Mouse (Mus musculus): ENCODE measurements at regions not wholly inside any gene's neighbourhood (a gene's known extent, or its start where the extent isn't known, plus 50 kb on each side); places are given as distances from the start of the nearest gene placed in this dataset.

GRCm38 (mm10) chr2:17840941-17841498 is 109.8 kb upstream of the Nebl start:
- ATAC-seq (ENCODE audit: borderline replicate concordance, extremely low read depth, low FRiP score, low TSS enrichment) = peak; percentile 83; the same call in 1 of the 2 replicates
- peak overlapping the region; percentile 43 for H3K27ac ChIP-seq
- peaks cover 19% of the 10 kb centered on the region for H3K4me1 ChIP-seq
- no peak overlapping the region for H3K4me3 ChIP-seq
- no peak overlapping the region for H3K9ac ChIP-seq
- no peaks in the 10 kb centered on the region for H3K36me3 ChIP-seq
- no peaks in the 10 kb centered on the region for H3K27me3 ChIP-seq
- no peak overlapping the region for H3K4me2 ChIP-seq
- H3K9me3 ChIP-seq = no peaks in the 10 kb centered on the region
- 39% methylated on average over 4 of the region's 4 CpGs for WGBS

GRCm38 (mm10) chr2:17839649-17840048 is 108.4 kb upstream of the Nebl start:
- H3K4me3 ChIP-seq = no peak overlapping the region
- peaks cover 16% of the 10 kb centered on the region for H3K4me1 ChIP-seq
- ATAC-seq (ENCODE audit: borderline replicate concordance, extremely low read depth, low FRiP score, low TSS enrichment) = no peak
- 78% methylated on average over 4 of the region's 4 CpGs for WGBS
- H3K36me3 ChIP-seq = no peaks in the 10 kb centered on the region
- 0 out of 2 replicates have a peak overlapping the region, but pooled peaks have one; percentile 43 for H3K27ac ChIP-seq
- no peaks in the 10 kb centered on the region for H3K9me3 ChIP-seq
- no peaks in the 10 kb centered on the region for H3K27me3 ChIP-seq
- no peak overlapping the region for H3K9ac ChIP-seq
- no peak overlapping the region for H3K4me2 ChIP-seq

- H3K36me3 ChIP-seq = no peaks in the 10 kb centered on the region
- ATAC-seq (ENCODE audit: borderline replicate concordance, extremely low read depth, low FRiP score, low TSS enrichment) = no peak
- no peaks in the 10 kb centered on the region for H3K27me3 ChIP-seq
- H3K27ac ChIP-seq = no peak overlapping the region
- WGBS = 88% methylated on average over 20 of the region's 20 CpGs
- peaks cover 12% of the 10 kb centered on the region for H3K4me1 ChIP-seq
- no peak overlapping the region for H3K4me3 ChIP-seq
- no peak overlapping the region for H3K4me2 ChIP-seq
- no peaks in the 10 kb centered on the region for H3K9me3 ChIP-seq
- no peak overlapping the region for H3K9ac ChIP-seq
Measured at GRCm38 (mm10) chr2:17838859-17839581, 107.8 kb upstream of the Nebl start.

GRCm38 (mm10) chr2:17838381-17838680 is 107.1 kb upstream of the Nebl start:
- 83% methylated on average over 7 of the region's 7 CpGs for WGBS

GRCm38 (mm10) chr2:17837541-17838380 is 106.5 kb upstream of the Nebl start:
- H3K9me3 ChIP-seq = no peaks in the 10 kb centered on the region
- H3K36me3 ChIP-seq = no peaks in the 10 kb centered on the region
- H3K4me1 ChIP-seq = peaks cover 12% of the 10 kb centered on the region
- ATAC-seq (ENCODE audit: borderline replicate concordance, extremely low read depth, low FRiP score, low TSS enrichment) = no peak
- no peak overlapping the region for H3K27ac ChIP-seq
- no peak overlapping the region for H3K9ac ChIP-seq
- no peak overlapping the region for H3K4me2 ChIP-seq
- no peaks in the 10 kb centered on the region for H3K27me3 ChIP-seq
- no peak overlapping the region for H3K4me3 ChIP-seq
- 78% methylated on average over 14 of the region's 14 CpGs for WGBS

More at GRCm38 (mm10) chr2:17838381-17838680, 107.1 kb upstream of the Nebl start:
- no peak overlapping the region for H3K27ac ChIP-seq
- H3K4me1 ChIP-seq = peaks cover 12% of the 10 kb centered on the region
- no peaks in the 10 kb centered on the region for H3K9me3 ChIP-seq
- H3K36me3 ChIP-seq = no peaks in the 10 kb centered on the region
- no peak overlapping the region for H3K4me3 ChIP-seq
- H3K27me3 ChIP-seq = no peaks in the 10 kb centered on the region
- no peak for ATAC-seq (ENCODE audit: borderline replicate concordance, extremely low read depth, low FRiP score, low TSS enrichment)
- H3K9ac ChIP-seq = no peak overlapping the region
- no peak overlapping the region for H3K4me2 ChIP-seq

- no peaks in the 10 kb centered on the region for H3K9me3 ChIP-seq
- WGBS = 76% methylated on average over 3 of the region's 3 CpGs
- H3K36me3 ChIP-seq = no peaks in the 10 kb centered on the region
- H3K27ac ChIP-seq = no peak overlapping the region
- H3K4me2 ChIP-seq = no peak overlapping the region
- no peaks in the 10 kb centered on the region for H3K4me1 ChIP-seq
- no peak for ATAC-seq (ENCODE audit: borderline replicate concordance, extremely low read depth, low FRiP score, low TSS enrichment)
- H3K9ac ChIP-seq = no peak overlapping the region
- no peaks in the 10 kb centered on the region for H3K27me3 ChIP-seq
- no peak overlapping the region for H3K4me3 ChIP-seq
Measured at GRCm38 (mm10) chr2:17832726-17833125, 101.5 kb upstream of the Nebl start.

GRCm38 (mm10) chr2:17830216-17830615 is 99.0 kb upstream of the Nebl start:
- H3K4me1 ChIP-seq = no peaks in the 10 kb centered on the region
- H3K27me3 ChIP-seq = no peaks in the 10 kb centered on the region
- H3K9me3 ChIP-seq = no peaks in the 10 kb centered on the region
- WGBS = 76% methylated on average over 5 of the region's 5 CpGs
- no peak overlapping the region for H3K27ac ChIP-seq
- H3K4me3 ChIP-seq = no peak overlapping the region
- ATAC-seq (ENCODE audit: borderline replicate concordance, extremely low read depth, low FRiP score, low TSS enrichment) = no peak
- no peak overlapping the region for H3K9ac ChIP-seq
- H3K4me2 ChIP-seq = no peak overlapping the region
- H3K36me3 ChIP-seq = no peaks in the 10 kb centered on the region

- Histone ChIP-seq H3K4me3 (no peak overlapping the region), H3K27me3 (no peaks in the 10 kb centered on the region), H3K9me3 (no peaks in the 10 kb centered on the region), H3K27ac (no peak overlapping the region), H3K4me1 (no peaks in the 10 kb centered on the region), H3K9ac (no peak overlapping the region), H3K4me2 (no peak overlapping the region), H3K36me3 (no peaks in the 10 kb centered on the region)
- 81% methylated on average over 2 of the region's 2 CpGs for WGBS
- no peak for ATAC-seq (ENCODE audit: borderline replicate concordance, extremely low read depth, low FRiP score, low TSS enrichment)
Measured at GRCm38 (mm10) chr2:17825271-17825670, 94.0 kb upstream of the Nebl start.

GRCm38 (mm10) chr2:17824176-17824575 is 92.9 kb upstream of the Nebl start:
- WGBS = 59% methylated on average over 5 of the region's 5 CpGs
- H3K9ac ChIP-seq = no peak overlapping the region
- no peaks in the 10 kb centered on the region for H3K27me3 ChIP-seq
- no peaks in the 10 kb centered on the region for H3K9me3 ChIP-seq
- no peaks in the 10 kb centered on the region for H3K36me3 ChIP-seq
- no peak overlapping the region for H3K4me2 ChIP-seq
- ATAC-seq (ENCODE audit: borderline replicate concordance, extremely low read depth, low FRiP score, low TSS enrichment) = peak; percentile 39; the same call in 1 of the 2 replicates
- H3K4me1 ChIP-seq = no peaks in the 10 kb centered on the region
- no peak overlapping the region for H3K27ac ChIP-seq
- H3K4me3 ChIP-seq = no peak overlapping the region

- H3K4me3 ChIP-seq = no peak overlapping the region
- no peak for ATAC-seq (ENCODE audit: borderline replicate concordance, extremely low read depth, low FRiP score, low TSS enrichment)
- H3K4me1 ChIP-seq = no peaks in the 10 kb centered on the region
- H3K9ac ChIP-seq = no peak overlapping the region
- H3K36me3 ChIP-seq = no peaks in the 10 kb centered on the region
- H3K27me3 ChIP-seq = no peaks in the 10 kb centered on the region
- H3K27ac ChIP-seq = no peak overlapping the region
- 83% methylated on average over 4 of the region's 4 CpGs for WGBS
- no peaks in the 10 kb centered on the region for H3K9me3 ChIP-seq
- H3K4me2 ChIP-seq = no peak overlapping the region
Measured at GRCm38 (mm10) chr2:17822621-17823006, 91.3 kb upstream of the Nebl start.

- H3K4me1 ChIP-seq = no peaks in the 10 kb centered on the region
- H3K4me2 ChIP-seq = no peak overlapping the region
- H3K9me3 ChIP-seq = no peaks in the 10 kb centered on the region
- 77% methylated on average over 13 of the region's 13 CpGs for WGBS
- no peaks in the 10 kb centered on the region for H3K27me3 ChIP-seq
- no peaks in the 10 kb centered on the region for H3K36me3 ChIP-seq
- H3K27ac ChIP-seq = no peak overlapping the region
- H3K9ac ChIP-seq = no peak overlapping the region
- no peak overlapping the region for H3K4me3 ChIP-seq
- no peak for ATAC-seq (ENCODE audit: borderline replicate concordance, extremely low read depth, low FRiP score, low TSS enrichment)
Measured at GRCm38 (mm10) chr2:17821878-17822620, 90.8 kb upstream of the Nebl start.
